Mouse (Mus musculus) small intestine, adult 2 months (tissue): ENCODE data around the gene Bnipl.

Experiments used
- CTCF ChIP-seq: fragments of 200-500 bp; IDR thresholded peaks from 2 replicates; pipeline ENCODE4 v1.5.1; 2012; ENCODE audit warnings: low read depth, mild to moderate bottlenecking, control low read depth, inconsistent platforms, low read length, moderate library complexity, mixed read lengths; ENCODE audit not compliant: insufficient replicate concordance, insufficient read length; ENCODE audit errors: extremely low read depth
- POLR2A ChIP-seq: fragments of 200-500 bp; IDR thresholded peaks from 2 replicates; pipeline ENCODE4 v1.6.1; 2012; ENCODE audit warnings: low read depth, mild to moderate bottlenecking, control low read depth, inconsistent platforms, low read length, moderate library complexity

GRCm38 (mm10) chr3:95217255-95218134 lies 33.5 kb downstream of the Bnipl start, which contains the start of gene Gabpb2:
- peak; percentile 46 for TF ChIP-seq POLR2A
- peak; percentile 92 for TF ChIP-seq CTCF
